Mouse (Mus musculus): ENCODE measurements at regions not wholly inside any gene's neighbourhood (a gene's known extent, or its start where the extent isn't known, plus 50 kb on each side); places are given as distances from the start of the nearest gene placed in this dataset.
"Not testable (repeated sequence)": the region's sequence is repeated elsewhere in the genome, so short reads cannot be mapped to it uniquely, and the experiment has no call there.

DNA sequence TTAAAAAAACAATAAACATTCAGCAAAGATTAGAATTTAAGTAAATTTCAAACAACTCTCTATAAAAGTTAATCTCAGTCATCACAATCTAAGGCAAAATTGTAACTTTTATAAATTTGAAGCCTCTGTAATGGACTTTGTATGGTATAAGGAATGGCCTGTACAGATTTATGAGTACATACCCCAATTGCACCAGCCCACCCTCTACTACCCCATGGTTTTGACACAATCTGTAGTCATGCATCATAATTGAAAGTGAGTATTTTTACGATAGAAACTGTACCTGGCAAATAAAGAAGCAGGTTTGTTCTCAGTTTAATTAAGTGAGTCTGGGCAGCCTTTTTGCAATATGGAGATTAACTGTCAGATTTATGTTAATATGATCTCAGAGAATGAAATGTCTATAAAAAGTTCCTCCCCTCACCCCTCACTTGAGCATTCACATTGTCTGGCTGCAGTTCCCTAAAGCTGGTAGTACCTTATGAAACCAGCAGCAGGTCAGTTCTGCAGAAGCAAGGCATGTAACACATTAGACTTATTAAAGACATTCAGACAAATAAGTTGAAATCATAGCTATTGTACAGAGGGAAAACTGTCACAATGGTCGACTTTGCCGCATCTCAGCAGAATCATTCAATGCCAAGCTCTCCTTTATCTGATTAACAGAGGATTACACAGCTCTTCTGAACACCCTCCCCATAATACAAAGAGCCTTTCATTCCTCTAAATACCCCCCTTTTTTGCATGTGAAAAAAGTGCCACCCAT is 505.2 kb downstream of the Cypt12 start:
- TF ChIP-seq TAL1 (conservative IDR thresholded peaks at IDR 0.05; ENCODE audit: low read depth, low read length) = no peak
- TF ChIP-seq GATA1 (IDR thresholded peaks at IDR 0.05; ENCODE audit: borderline replicate concordance, low read length) = no peak
- ATAC-seq (ENCODE audit: extremely low read depth, insufficient number of reproducible peaks, low FRiP score, poor library complexity, severe bottlenecking) (no peak), DNase-seq (ENCODE audit: low spot score) (no peak)
- no peaks in the 10 kb centered on the region for H3K36me3 ChIP-seq (replicated peaks)
- no peaks in the 10 kb centered on the region for H3K9me3 ChIP-seq (replicated peaks)
- no peak overlapping the region for H3K4me3 ChIP-seq (ENCODE audit: low read depth, low read length)
- H3K27me3 ChIP-seq (ENCODE audit: insufficient read depth, low read length) = no peaks in the 10 kb centered on the region
- no peaks in the 10 kb centered on the region for H3K4me1 ChIP-seq (ENCODE audit: insufficient read depth, low read depth, low read length)

DNA sequence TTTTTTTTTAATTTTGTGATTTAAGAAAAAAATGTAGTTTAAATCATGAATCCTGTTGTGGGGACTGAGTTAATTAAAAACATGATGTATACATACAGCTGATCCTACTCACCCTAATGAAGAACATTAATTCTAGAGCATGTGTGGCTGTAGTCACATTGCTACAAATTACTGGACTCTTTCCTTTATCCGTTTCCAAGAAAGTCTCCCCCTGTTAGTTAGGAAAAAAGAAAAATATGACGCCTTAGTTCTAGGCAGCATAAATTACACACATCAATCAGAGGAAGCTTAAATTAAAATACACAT is 505.7 kb downstream of the Cypt12 start:
- no peak for TF ChIP-seq GATA1 (IDR thresholded peaks at IDR 0.05; ENCODE audit: borderline replicate concordance, low read length)
- TF ChIP-seq TAL1 (conservative IDR thresholded peaks at IDR 0.05; ENCODE audit: low read depth, low read length) = no peak
- TF ChIP-seq POLR2AphosphoS5 (IDR thresholded peaks at IDR 0.05; ENCODE audit: insufficient replicate concordance, low read depth, low read length) = no peak
- no peak for TF ChIP-seq CTCF (IDR thresholded peaks at IDR 0.05; ENCODE audit: low read depth, low read length)
- no peak for TF ChIP-seq GATA2 (IDR thresholded peaks at IDR 0.05; ENCODE audit: borderline replicate concordance, low read depth, low read length)
- Histone ChIP-seq H3K4me1 (ENCODE audit: insufficient read depth, low read depth, low read length) (no peaks in the 10 kb centered on the region), H3K4me3 (ENCODE audit: low read depth, low read length) (no peak overlapping the region), H3K27me3 (ENCODE audit: insufficient read depth, low read length) (no peaks in the 10 kb centered on the region), H3K9me3 (replicated peaks) (no peaks in the 10 kb centered on the region), H3K36me3 (replicated peaks) (no peaks in the 10 kb centered on the region)
- DNase-seq (ENCODE audit: low spot score) (no peak), ATAC-seq (ENCODE audit: extremely low read depth, insufficient number of reproducible peaks, low FRiP score, poor library complexity, severe bottlenecking) (no peak)

DNA sequence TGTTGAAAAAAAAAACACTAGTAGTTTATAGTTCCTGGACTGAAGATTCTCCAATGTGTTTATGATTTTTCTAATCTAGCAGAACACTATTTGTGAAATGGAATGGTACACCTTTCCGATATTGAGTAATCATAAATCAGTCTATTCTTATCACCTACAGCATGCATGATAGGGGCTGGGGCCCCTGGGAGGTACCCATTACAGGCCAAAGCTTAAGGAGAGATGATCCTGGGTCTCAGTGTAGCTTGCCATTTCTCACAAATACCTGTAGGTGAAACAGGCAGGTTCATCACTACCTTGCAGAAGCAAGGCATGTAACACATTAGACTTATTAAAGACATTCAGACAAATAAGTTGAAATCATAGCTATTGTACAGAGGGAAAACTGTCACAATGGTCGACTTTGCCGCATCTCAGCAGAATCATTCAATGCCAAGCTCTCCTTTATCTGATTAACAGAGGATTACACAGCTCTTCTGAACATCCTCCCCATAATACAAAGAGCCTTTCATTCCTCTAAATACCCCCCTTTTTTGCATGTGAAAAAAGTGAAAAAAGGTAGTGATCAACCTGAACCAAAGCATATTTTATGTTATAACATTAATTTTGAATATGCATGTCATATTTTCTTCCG is 506.5 kb downstream of the Cypt12 start:
- H3K9me3 ChIP-seq (replicated peaks); H3K36me3 ChIP-seq (replicated peaks); H3K4me1 ChIP-seq (ENCODE audit: insufficient read depth, low read depth, low read length); DNase-seq (ENCODE audit: low spot score); H3K4me3 ChIP-seq (ENCODE audit: low read depth, low read length); H3K27me3 ChIP-seq (ENCODE audit: insufficient read depth, low read length); ATAC-seq (ENCODE audit: extremely low read depth, insufficient number of reproducible peaks, low FRiP score, poor library complexity, severe bottlenecking): not testable (repeated sequence)

DNA sequence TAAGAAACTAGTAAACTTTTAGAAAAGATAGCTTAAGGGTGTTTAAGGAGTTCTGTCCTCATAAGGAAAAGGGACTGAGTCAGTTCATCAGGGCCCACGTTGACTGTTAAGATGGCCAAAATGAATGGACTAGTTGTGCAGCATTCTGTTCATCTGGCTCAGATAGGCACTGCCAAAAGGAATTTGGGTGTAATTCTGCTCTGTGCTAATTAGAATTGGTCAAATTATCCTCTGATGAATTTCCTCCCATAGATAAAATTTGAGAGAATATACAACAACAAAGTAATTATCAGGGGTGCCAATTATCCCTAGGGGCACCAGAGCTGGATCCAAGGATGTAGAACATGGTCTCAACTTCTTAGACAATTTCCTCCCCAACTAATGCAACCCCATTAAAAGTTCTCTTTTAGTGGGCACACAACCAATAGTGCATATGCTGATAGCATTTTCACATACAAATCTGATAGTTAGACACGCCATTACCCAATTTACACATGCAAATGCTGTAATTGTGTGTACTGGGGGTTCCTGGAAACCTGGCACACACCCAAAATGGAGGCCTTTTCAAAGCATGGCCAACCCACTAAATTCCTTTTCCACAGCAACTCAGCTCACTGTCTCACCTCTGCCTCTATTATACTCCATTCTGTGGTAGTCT is 508.0 kb downstream of the Cypt12 start:
- ATAC-seq (ENCODE audit: extremely low read depth, insufficient number of reproducible peaks, low FRiP score, poor library complexity, severe bottlenecking) = no peak
- Histone ChIP-seq H3K9me3 (replicated peaks) (no peaks in the 10 kb centered on the region), H3K27me3 (ENCODE audit: insufficient read depth, low read length) (no peaks in the 10 kb centered on the region), H3K36me3 (replicated peaks) (no peaks in the 10 kb centered on the region), H3K4me1 (ENCODE audit: insufficient read depth, low read depth, low read length) (no peaks in the 10 kb centered on the region), H3K4me3 (ENCODE audit: low read depth, low read length) (no peak overlapping the region)
- no peak for DNase-seq (ENCODE audit: low spot score)
- TF ChIP-seq TAL1 (conservative IDR thresholded peaks at IDR 0.05; ENCODE audit: low read depth, low read length) (no peak), POLR2AphosphoS5 (IDR thresholded peaks at IDR 0.05; ENCODE audit: insufficient replicate concordance, low read depth, low read length) (no peak), GATA2 (IDR thresholded peaks at IDR 0.05; ENCODE audit: borderline replicate concordance, low read depth, low read length) (no peak), CTCF (IDR thresholded peaks at IDR 0.05; ENCODE audit: low read depth, low read length) (no peak), GATA1 (IDR thresholded peaks at IDR 0.05; ENCODE audit: borderline replicate concordance, low read length) (no peak)

DNA sequence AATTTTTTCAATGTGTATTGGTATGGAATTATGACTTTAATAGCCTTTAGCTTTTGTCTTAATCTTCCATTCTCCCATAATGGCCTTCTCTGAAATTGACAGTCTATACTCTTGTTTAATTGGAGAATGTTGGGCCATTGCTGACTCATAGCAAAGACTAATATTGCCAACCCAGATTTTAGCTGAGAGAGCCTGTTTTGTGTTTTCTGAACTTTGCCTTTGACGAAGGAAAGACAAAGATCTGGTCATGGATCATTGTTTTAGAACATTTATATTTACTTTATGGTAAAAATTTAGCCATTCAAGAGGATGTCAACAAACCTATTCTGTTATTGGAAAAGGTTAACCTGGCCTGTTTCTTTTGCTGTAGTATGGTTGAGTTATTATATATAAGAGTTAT is 512.1 kb downstream of the Cypt12 start:
- no peaks in the 10 kb centered on the region for H3K9me3 ChIP-seq (replicated peaks)
- TF ChIP-seq GATA1 (IDR thresholded peaks at IDR 0.05; ENCODE audit: borderline replicate concordance, low read length) = no peak
- no peak for TF ChIP-seq POLR2AphosphoS5 (IDR thresholded peaks at IDR 0.05; ENCODE audit: insufficient replicate concordance, low read depth, low read length)
- no peak for TF ChIP-seq CTCF (IDR thresholded peaks at IDR 0.05; ENCODE audit: low read depth, low read length)
- no peak for TF ChIP-seq TAL1 (conservative IDR thresholded peaks at IDR 0.05; ENCODE audit: low read depth, low read length)
- no peak for TF ChIP-seq GATA2 (IDR thresholded peaks at IDR 0.05; ENCODE audit: borderline replicate concordance, low read depth, low read length)
- ATAC-seq (ENCODE audit: extremely low read depth, insufficient number of reproducible peaks, low FRiP score, poor library complexity, severe bottlenecking) (no peak), DNase-seq (ENCODE audit: low spot score) (no peak)
- no peaks in the 10 kb centered on the region for H3K36me3 ChIP-seq (replicated peaks)
- no peak overlapping the region for H3K4me3 ChIP-seq (ENCODE audit: low read depth, low read length)
- no peaks in the 10 kb centered on the region for H3K27me3 ChIP-seq (ENCODE audit: insufficient read depth, low read length)
- H3K4me1 ChIP-seq (ENCODE audit: insufficient read depth, low read depth, low read length) = no peaks in the 10 kb centered on the region

DNA sequence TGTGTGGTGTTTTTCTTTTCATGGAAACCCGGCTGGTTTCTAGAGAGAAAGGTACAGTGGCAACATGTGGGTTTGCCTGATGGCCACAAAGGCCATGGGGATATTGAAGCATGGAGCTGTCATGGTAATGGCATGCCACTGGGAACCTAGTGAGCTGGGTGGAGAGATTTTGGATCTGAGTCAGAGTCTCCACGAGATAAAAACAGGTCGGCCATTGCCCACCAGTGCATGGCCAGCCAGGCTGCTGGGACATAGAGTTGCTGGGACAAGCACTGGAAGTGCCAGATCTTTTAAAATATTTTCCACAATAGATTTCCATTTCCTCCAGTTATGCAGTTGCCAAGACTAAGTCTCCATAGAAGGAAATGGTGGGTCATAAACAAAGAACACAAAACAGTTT is 523.6 kb downstream of the Cypt12 start:
- H3K4me1 ChIP-seq (ENCODE audit: insufficient read depth, low read depth, low read length) = no peaks in the 10 kb centered on the region
- DNase-seq (ENCODE audit: low spot score) = no peak
- H3K27me3 ChIP-seq (ENCODE audit: insufficient read depth, low read length) = no peaks in the 10 kb centered on the region
- TF ChIP-seq POLR2AphosphoS5 (IDR thresholded peaks at IDR 0.05; ENCODE audit: insufficient replicate concordance, low read depth, low read length) (no peak), GATA2 (IDR thresholded peaks at IDR 0.05; ENCODE audit: borderline replicate concordance, low read depth, low read length) (no peak), CTCF (IDR thresholded peaks at IDR 0.05; ENCODE audit: low read depth, low read length) (no peak), GATA1 (IDR thresholded peaks at IDR 0.05; ENCODE audit: borderline replicate concordance, low read length) (no peak), TAL1 (conservative IDR thresholded peaks at IDR 0.05; ENCODE audit: low read depth, low read length) (no peak)
- H3K9me3 ChIP-seq (replicated peaks) = no peaks in the 10 kb centered on the region
- ATAC-seq (ENCODE audit: extremely low read depth, insufficient number of reproducible peaks, low FRiP score, poor library complexity, severe bottlenecking) = no peak
- H3K4me3 ChIP-seq (ENCODE audit: low read depth, low read length) = no peak overlapping the region
- no peaks in the 10 kb centered on the region for H3K36me3 ChIP-seq (replicated peaks)
